Comparison of ENCODE assay signal across 18 mouse cellular contexts in the genomic region with DNA sequence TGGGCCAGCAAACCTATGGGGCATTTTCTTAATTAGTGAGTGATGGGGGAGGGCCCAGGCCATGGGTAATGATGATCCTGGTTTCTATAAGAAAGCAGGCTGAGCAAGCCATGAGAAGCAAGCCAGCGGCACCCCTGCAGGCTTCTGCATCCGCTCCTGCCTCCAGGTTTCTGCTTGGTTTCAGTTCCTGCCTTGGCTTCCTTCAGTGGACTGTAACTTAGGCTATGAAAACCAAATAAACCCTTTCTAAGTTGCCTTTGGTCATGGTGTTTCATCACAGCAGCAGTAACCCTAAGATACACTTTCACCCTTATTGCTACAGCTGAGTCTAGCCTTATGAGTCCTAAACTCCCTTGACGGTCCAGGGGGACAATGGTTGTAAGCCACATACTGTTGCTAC. TPM values are rescaled to one million over a fixed set of nuclear protein-coding genes. Genes with fewer than 3 reads are reported as not detected.
"Had no signal": no experiment of that assay in that cellular context is flagged by ENCODE, and none has a peak within 500 bp of the region (broad histone marks: within the 10 kb centered on the region; RNA-seq: fewer than 3 reads in every experiment).

No protein-coding gene starts in this region.

- H3K27me3 ChIP-seq: limb, embryonic 12.5 days; limb, embryonic 15.5 days; midbrain, embryonic 12.5 days; midbrain, embryonic 15.5 days had no signal

- DNase-seq: kidney, adult 11 months; kidney, adult 9 months; kidney, postnatal 14 days; layer of hippocampus, adult 9-11 months; liver, postnatal 0 days; lung, embryonic 14.5 days; thymus, adult 18-20 months; thymus, postnatal 36 days had no signal

- H3K36me3 ChIP-seq: midbrain, embryonic 12.5 days; midbrain, embryonic 15.5 days had no signal

- ATAC-seq: liver, postnatal 0 days; lung, postnatal 0 days; midbrain, embryonic 15.5 days had no signal

RNA-seq across cellular contexts. Expression of a gene that starts 15.8 kb away (rescaled TPM):
- total RNA-seq: layer of hippocampus, adult 2 months; layer of hippocampus, postnatal 25 days; left cerebral cortex, adult 2 months; left cerebral cortex, postnatal 10 days; left cerebral cortex, postnatal 36 days had no signal
